8 mouse cellular contexts compared by ENCODE assay signal in the genomic region with DNA sequence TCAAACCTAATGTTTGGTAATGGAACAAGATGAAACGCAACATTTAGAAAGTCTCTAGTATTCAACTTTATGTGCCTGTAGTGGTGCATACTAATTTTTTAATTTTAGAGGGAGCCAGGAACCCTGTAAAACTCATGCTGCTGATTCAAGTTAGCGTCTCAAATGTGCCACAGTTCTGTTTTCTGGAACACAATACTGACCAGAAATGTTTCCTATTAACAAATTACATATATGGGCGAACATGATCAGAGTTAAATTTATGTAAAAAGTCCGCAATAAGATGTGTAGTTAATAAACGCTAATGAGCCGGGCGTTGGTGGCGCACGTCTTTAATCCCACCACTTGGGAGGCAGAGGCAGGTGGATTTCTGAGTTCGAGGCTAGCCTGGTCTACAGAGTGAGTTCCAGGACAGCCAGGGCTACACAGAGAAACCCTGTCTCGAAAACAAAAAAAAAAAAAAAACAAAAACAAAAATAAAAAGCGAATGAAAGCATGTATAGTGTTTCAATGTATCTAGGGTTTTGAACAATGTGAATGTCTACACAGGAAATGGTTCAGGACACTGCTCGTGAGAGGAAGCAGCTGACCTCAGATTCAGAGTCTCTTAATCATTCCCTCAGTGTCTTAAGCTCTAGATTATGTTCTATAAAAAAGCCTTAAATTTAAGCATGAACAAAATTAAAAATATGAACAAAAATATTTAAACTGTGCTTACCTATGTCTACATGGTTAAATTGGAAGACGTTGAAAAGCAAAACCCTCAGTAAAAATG. TPM values are rescaled to one million over a fixed set of nuclear protein-coding genes. Genes with fewer than 3 reads are reported as not detected.
DNase-seq lines count a peak whose midpoint lies in the region; ATAC-seq and TF ChIP-seq lines count a peak whose summit lies in the region.

No protein-coding gene starts in this region.

- H3K27me3 ChIP-seq in kidney, embryonic 16.5 days (ENCODE audit: insufficient read depth, low read length), result no peaks in the 10 kb centered on the region
- H3K27me3 ChIP-seq in embryonic facial prominence, embryonic 11.5 days (ENCODE audit: control insufficient read depth, insufficient read depth, low read length), result no peaks in the 10 kb centered on the region
- no peaks in the 10 kb centered on the region for H3K27me3 ChIP-seq in myocyte (ENCODE audit: control insufficient read depth, insufficient read depth, insufficient read length)

- no peak for TF ChIP-seq POLR2A in myocyte (IDR thresholded peaks at IDR 0.05; ENCODE audit: insufficient read length, low read depth)

- peak overlapping the region; percentile 100 for H3K9ac ChIP-seq in kidney, embryonic 16.5 days (replicated peaks; ENCODE audit: low read length)
- peak overlapping the region; percentile 100 for H3K9ac ChIP-seq in embryonic facial prominence, embryonic 11.5 days (replicated peaks; ENCODE audit: low read length)

- WGBS in kidney, embryonic 16.5 days, result 81% methylated on average over 14 of the region's 14 CpGs
- 85% methylated on average over 14 of the region's 14 CpGs for WGBS in embryonic facial prominence, embryonic 11.5 days

- H3K4me2 ChIP-seq in kidney, embryonic 16.5 days (replicated peaks; ENCODE audit: low read depth, low read length), result peak overlapping the region; percentile 78
- H3K4me2 ChIP-seq in embryonic facial prominence, embryonic 11.5 days (ENCODE audit: low read depth, low read length), result peak overlapping the region; percentile 69
- H3K4me2 ChIP-seq in myocyte (ENCODE audit: low read depth), result peak overlapping the region; percentile 87

- H3K4me1 ChIP-seq in kidney, embryonic 16.5 days (ENCODE audit: insufficient read depth, low read length), result peaks cover 23% of the 10 kb centered on the region
- H3K4me1 ChIP-seq in embryonic facial prominence, embryonic 11.5 days (ENCODE audit: control insufficient read depth, insufficient read depth, low read length), result no peaks in the 10 kb centered on the region

- no peak for DNase-seq in kidney, postnatal 10 days
- DNase-seq in embryonic facial prominence, embryonic 11.5 days (ENCODE audit: low spot score), result peak; percentile 13
- DNase-seq in induced T-regulatory cell, adult 2 months (ENCODE audit: low read depth), result peak; percentile 64
- DNase-seq in cerebellum, adult 11-12 months, result no peak
- DNase-seq in right cerebral cortex, postnatal 25 days, result no peak

- peak overlapping the region; percentile 86 for H3ac ChIP-seq in myocyte (ENCODE audit: control insufficient read depth, insufficient read length)

- ATAC-seq in kidney, embryonic 16.5 days (ENCODE audit: low FRiP score, low TSS enrichment), result no peak
- ATAC-seq in embryonic facial prominence, embryonic 11.5 days (replicated peaks; ENCODE audit: insufficient number of reproducible peaks, low FRiP score, low TSS enrichment, low read depth), result no peak
- ATAC-seq in granulocyte monocyte progenitor cell, adult 5-6 weeks (replicated peaks; ENCODE audit: poor library complexity, severe bottlenecking), result no peak

- H3K36me3 ChIP-seq in kidney, embryonic 16.5 days (ENCODE audit: insufficient read depth, low read length), result 0 out of 2 replicates have a peak, but pooled peaks cover 6% of the 10 kb centered on the region
- H3K36me3 ChIP-seq in embryonic facial prominence, embryonic 11.5 days (replicated peaks; ENCODE audit: control insufficient read depth, insufficient read depth, low read depth, low read length), result no peaks in the 10 kb centered on the region
- H3K36me3 ChIP-seq in myocyte (ENCODE audit: control insufficient read depth, insufficient read depth), result no peaks in the 10 kb centered on the region

- H3K27ac ChIP-seq in kidney, embryonic 16.5 days (ENCODE audit: low read length), result peak overlapping the region; percentile 100
- peak overlapping the region; percentile 99 for H3K27ac ChIP-seq in embryonic facial prominence, embryonic 11.5 days (replicated peaks; ENCODE audit: low read depth, low read length)

- H3K79me2 ChIP-seq in myocyte (ENCODE audit: control insufficient read depth, insufficient read depth), result peaks cover 29% of the 10 kb centered on the region

- H3K4me3 ChIP-seq in kidney, embryonic 16.5 days (ENCODE audit: low read length), result peak overlapping the region; percentile 95
- peak overlapping the region; percentile 97 for H3K4me3 ChIP-seq in embryonic facial prominence, embryonic 11.5 days (ENCODE audit: low read depth, low read length)
- H3K4me3 ChIP-seq in myocyte, result peak overlapping the region; percentile 52

- no peaks in the 10 kb centered on the region for H3K9me3 ChIP-seq in kidney, embryonic 16.5 days (ENCODE audit: low read length)
- no peaks in the 10 kb centered on the region for H3K9me3 ChIP-seq in embryonic facial prominence, embryonic 11.5 days (replicated peaks; ENCODE audit: control insufficient read depth, low read length)

TF ChIP-seq in myocyte, 11 proteins besides CTCF, POLR2A, EP300 and RAD21:
- no peak for TF ChIP-seq REST (IDR thresholded peaks at IDR 0.05; ENCODE audit: insufficient read depth, insufficient read length)
- no peak for TF ChIP-seq POLR2AphosphoS2 (IDR thresholded peaks at IDR 0.05; ENCODE audit: insufficient read length, low read depth)
- TF ChIP-seq TCF12 (IDR thresholded peaks at IDR 0.05; ENCODE audit: insufficient read depth, poor library complexity, severe bottlenecking), result no peak
- TF ChIP-seq MAX (IDR thresholded peaks at IDR 0.05; ENCODE audit: low read depth), result no peak
- TF ChIP-seq SRF (IDR thresholded peaks at IDR 0.05; ENCODE audit: control insufficient read depth, insufficient read length, low read depth), result no peak
- no peak for TF ChIP-seq TCF3 (IDR thresholded peaks at IDR 0.05; ENCODE audit: insufficient read length, low read depth)
- TF ChIP-seq USF1 (IDR thresholded peaks at IDR 0.05; ENCODE audit: low read depth), result no peak
- TF ChIP-seq MYOG (IDR thresholded peaks at IDR 0.05; ENCODE audit: control insufficient read depth in 1 of 3, insufficient read depth in 1 of 3, insufficient read length in 2 of 3, low read depth in 2 of 3), result no peak
- TF ChIP-seq CEBPB (IDR thresholded peaks at IDR 0.05; ENCODE audit: insufficient read depth, poor library complexity, severe bottlenecking), result no peak
- TF ChIP-seq MYOD1 (IDR thresholded peaks at IDR 0.05; ENCODE audit: control insufficient read depth in 1 of 3, insufficient read length in 2 of 3, low read depth in 2 of 3), result no peak
- TF ChIP-seq E2F4 (IDR thresholded peaks at IDR 0.05; ENCODE audit: insufficient read depth), result no peak

RNA-seq across cellular contexts. Expression of a gene that starts 8.6 kb away (rescaled TPM):
- 191 and 202 TPM in 2 replicates for polyA plus RNA-seq in kidney, embryonic 16.5 days (2015; fragmentation: Nextera tagmentation; extraction: Ambion mirVana)
- 343 and 401 TPM in 2 replicates for polyA plus RNA-seq in embryonic facial prominence, embryonic 11.5 days (2014; fragmentation: Nextera tagmentation; extraction: Ambion mirVana)
- polyA plus RNA-seq in myocyte (2012; fragmentation: generic; extraction: Trizol), result 55.6 TPM
- total RNA-seq in granulocyte monocyte progenitor cell, adult 5-6 weeks (2014; fragmentation: Nextera tagmentation), result 186 and 211 TPM in 2 replicates
- total RNA-seq in granulocyte monocyte progenitor cell, adult 5-6 weeks (2017), result 339 and 445 TPM in 2 replicates

RNA-seq across cellular contexts. Expression of a gene that starts 48.7 kb away (rescaled TPM):
- 673 and 685 TPM in 2 replicates for polyA plus RNA-seq in kidney, embryonic 16.5 days (2015; fragmentation: Nextera tagmentation; extraction: Ambion mirVana)
- 421 and 443 TPM in 2 replicates for polyA plus RNA-seq in embryonic facial prominence, embryonic 11.5 days (2014; fragmentation: Nextera tagmentation; extraction: Ambion mirVana)
- 846 TPM for polyA plus RNA-seq in myocyte (2012; fragmentation: generic; extraction: Trizol)
- total RNA-seq in granulocyte monocyte progenitor cell, adult 5-6 weeks (2014; fragmentation: Nextera tagmentation), result 534 and 562 TPM in 2 replicates
- 175 and 228 TPM in 2 replicates for total RNA-seq in granulocyte monocyte progenitor cell, adult 5-6 weeks (2017)

Comparison
In these comparisons a context has a peak if more than half of its experiments do, and no peak if none do; other contexts are left out.
1. DNase-seq: peak in embryonic facial prominence, embryonic 11.5 days (single experiment) and induced T-regulatory cell, adult 2 months (single experiment); none in kidney, postnatal 10 days (single experiment), cerebellum, adult 11-12 months (single experiment) and right cerebral cortex, postnatal 25 days (single experiment).
2. Peak in every context shown above with its lines, with median percentiles within 50 percentile points of each other: H3K4me2 ChIP-seq and H3K4me3 ChIP-seq.